8 mouse cellular contexts compared by ENCODE assay signal in the genomic region with DNA sequence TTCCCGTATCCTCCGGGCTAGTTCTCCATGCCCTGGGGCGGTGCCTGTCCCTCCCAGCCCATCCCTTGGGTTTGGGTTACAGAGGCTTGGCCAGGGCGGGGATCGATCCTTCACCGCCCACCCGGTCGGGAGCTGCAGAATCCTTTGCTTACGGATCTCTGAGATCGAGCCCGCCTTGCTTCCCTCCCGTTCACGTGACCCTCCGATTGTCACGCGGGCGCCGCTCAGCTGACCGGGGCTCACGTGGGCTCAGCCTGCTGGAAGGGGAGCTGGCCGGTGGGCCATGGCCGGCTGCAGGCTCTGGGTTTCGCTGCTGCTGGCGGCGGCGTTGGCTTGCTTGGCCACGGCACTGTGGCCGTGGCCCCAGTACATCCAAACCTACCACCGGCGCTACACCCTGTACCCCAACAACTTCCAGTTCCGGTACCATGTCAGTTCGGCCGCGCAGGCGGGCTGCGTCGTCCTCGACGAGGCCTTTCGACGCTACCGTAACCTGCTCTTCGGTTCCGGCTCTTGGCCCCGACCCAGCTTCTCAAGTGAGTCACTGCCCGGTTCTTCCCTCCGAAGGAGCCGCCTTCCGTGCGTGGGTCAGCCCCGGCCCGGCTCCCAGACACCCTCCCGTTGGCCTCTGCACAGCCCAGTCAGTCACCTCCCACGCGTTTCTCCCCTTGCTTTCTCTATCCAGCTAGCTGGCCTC. TPM values are rescaled to one million over a fixed set of nuclear protein-coding genes. Genes with fewer than 3 reads are reported as not detected.
A peak's percentile ranks its signal among the peaks of the same experiment; 100 is the strongest.
DNase-seq lines count a peak whose midpoint lies in the region; ATAC-seq and TF ChIP-seq lines count a peak whose summit lies in the region.

TSS of gene Hexa (plus strand) at position 100 of the 697 bp plus-strand sequence.
TSS of gene Tmem202 (minus strand) at position 407 of the 697 bp plus-strand sequence.

- H3K9ac ChIP-seq in MEL (ENCODE audit: control insufficient read depth, low read depth, low read length, poor library complexity, severe bottlenecking) = peak within 1 kb of the TSS; percentile 84
- peak within 1 kb of the TSS; percentile 64 for H3K9ac ChIP-seq in lung, postnatal 0 days (replicated peaks; ENCODE audit: low read depth)

- no peak for TF ChIP-seq RAD21 in MEL (IDR thresholded peaks at IDR 0.05; ENCODE audit: low read depth, low read length)

- peak; percentile 65 to 68 for ATAC-seq in hematopoietic stem cell, adult 5-6 weeks (replicated peaks in 1 of 2; ENCODE audit: insufficient read depth in 1 of 2, low FRiP score in 2 of 2, low TSS enrichment in 1 of 2, low read depth in 1 of 2, poor library complexity in 2 of 2, severe bottlenecking in 2 of 2)
- peak; percentile 84 for ATAC-seq in lung, postnatal 0 days

- peak within 1 kb of the TSS; percentile 65 to 75 for H3K4me3 ChIP-seq in MEL (ENCODE audit: control insufficient read depth in 1 of 2, insufficient read depth in 1 of 2, low read depth in 2 of 2, low read length in 2 of 2)
- H3K4me3 ChIP-seq in lung, postnatal 0 days (ENCODE audit: low read depth, low read length) = peak within 1 kb of the TSS; percentile 64

- peak within 1 kb of the TSS; percentile 70 for H3K27ac ChIP-seq in MEL (ENCODE audit: control insufficient read depth, low read depth, low read length)
- peak within 1 kb of the TSS; percentile 43 for H3K27ac ChIP-seq in lung, postnatal 0 days (ENCODE audit: low read length)

- DNase-seq in MEL (ENCODE audit: low read depth, low spot score) = peak; percentile 89
- DNase-seq in cerebellum, adult 18-20 months = peak; percentile 81 to 83
- DNase-seq in forelimb bud, embryonic 11.5 days (ENCODE audit: low read depth, low spot score) = peak; percentile 79
- peak; percentile 78 to 82 for DNase-seq in layer of hippocampus, postnatal 10 days (ENCODE audit: low spot score in 2 of 2)
- peak; percentile 92 for DNase-seq in lung, postnatal 0 days (ENCODE audit: low spot score)
- peak; percentile 66 for DNase-seq in ovary, postnatal 14 days (ENCODE audit: low spot score)
- DNase-seq in thymus, postnatal 10 days (ENCODE audit: low spot score in 2 of 2) = peak; percentile 38 to 50

- TF ChIP-seq POLR2A in MEL (IDR thresholded peaks at IDR 0.05; ENCODE audit: control insufficient read depth in 1 of 2, insufficient read depth in 1 of 2, low read depth in 1 of 2, low read length in 2 of 2, poor library complexity in 1 of 2) = peak; percentile 78 to 80

- peak within 1 kb of the TSS; percentile 83 for H3K4me2 ChIP-seq in lung, postnatal 0 days (replicated peaks; ENCODE audit: low read depth, low read length)

- under 1% methylated on average over 55 of the region's 55 CpGs for WGBS in lung, postnatal 0 days

- H3K36me3 ChIP-seq in MEL (ENCODE audit: control insufficient read depth in 1 of 2, insufficient read depth in 2 of 2, low read length in 2 of 2) = peaks cover 0 to 24% of the 10 kb centered on the region in 2 experiments; a peak in 2 of 4 replicates
- no peaks in the 10 kb centered on the region for H3K36me3 ChIP-seq in lung, postnatal 0 days (ENCODE audit: insufficient read depth, low read length)

- H3K4me1 ChIP-seq in MEL (ENCODE audit: control insufficient read depth in 1 of 2, insufficient read depth in 2 of 2, low read length in 2 of 2) = peaks cover 10 to 39% of the 10 kb centered on the region in 2 experiments
- H3K4me1 ChIP-seq in lung, postnatal 0 days (ENCODE audit: insufficient read depth, low read depth, low read length) = peaks cover 16% of the 10 kb centered on the region; the same call in 1 of the 2 replicates

- no peaks in the 10 kb centered on the region for H3K9me3 ChIP-seq in MEL (replicated peaks; ENCODE audit: insufficient read depth, low read length)
- no peaks in the 10 kb centered on the region for H3K9me3 ChIP-seq in lung, postnatal 0 days (ENCODE audit: low read length)

- peak in 1 of 2 experiments; percentile 33; a peak in 1 of 4 replicates for TF ChIP-seq EP300 in MEL (IDR thresholded peaks at IDR 0.05; ENCODE audit: low read depth in 1 of 2, low read length in 2 of 2)
- no peak for TF ChIP-seq EP300 in lung, postnatal 0 days (IDR thresholded peaks at IDR 0.05)

- no peak for TF ChIP-seq CTCF in MEL (IDR thresholded peaks at IDR 0.05 in 2 of 3, conservative IDR thresholded peaks at IDR 0.05 in 1 of 3; ENCODE audit: control insufficient read depth in 1 of 3, insufficient read depth in 1 of 3, low read depth in 2 of 3, low read length in 3 of 3, poor library complexity in 1 of 3, severe bottlenecking in 1 of 3)
- TF ChIP-seq CTCF in lung, postnatal 0 days (IDR thresholded peaks at IDR 0.05) = no peak

- H3K27me3 ChIP-seq in MEL (ENCODE audit: control insufficient read depth in 1 of 2, insufficient read depth in 2 of 2, low read length in 2 of 2) = no peaks in the 10 kb centered on the region
- H3K27me3 ChIP-seq in lung, postnatal 0 days (replicated peaks; ENCODE audit: insufficient read depth, low read length) = no peaks in the 10 kb centered on the region

- H3K79me2 ChIP-seq in MEL (ENCODE audit: control insufficient read depth, insufficient read depth, low read length, poor library complexity) = peaks cover 28% of the 10 kb centered on the region

TF ChIP-seq in MEL, 35 proteins besides CTCF, POLR2A, EP300 and RAD21 (continues in another document):
- TF ChIP-seq USF1 (IDR thresholded peaks at IDR 0.05; ENCODE audit: low read depth, low read length) (peak; percentile 100), MXI1 (IDR thresholded peaks at IDR 0.05; ENCODE audit: low read depth, low read length) (peak; percentile 97), ZKSCAN1 (IDR thresholded peaks at IDR 0.05; ENCODE audit: low read depth, low read length) (no peak), GATA1 (IDR thresholded peaks at IDR 0.05; ENCODE audit: low read depth, low read length) (no peak), NRF1 (IDR thresholded peaks at IDR 0.05; ENCODE audit: insufficient read depth, low read depth, low read length, poor library complexity, severe bottlenecking) (peak; percentile 54; the same call in 1 of the 2 replicates), RCOR1 (IDR thresholded peaks at IDR 0.05; ENCODE audit: low read depth, low read length) (peak; percentile 7; the same call in 1 of the 2 replicates), UBTF (IDR thresholded peaks at IDR 0.05; ENCODE audit: borderline replicate concordance, insufficient read depth, low read depth, low read length) (no peak), JUND (IDR thresholded peaks at IDR 0.05; ENCODE audit: low read depth, low read length) (no peak), ZNF384 (IDR thresholded peaks at IDR 0.05; ENCODE audit: low read depth, low read length) (no peak), SMC3 (IDR thresholded peaks at IDR 0.05; ENCODE audit: low read depth, low read length) (no peak), ZMIZ1 (IDR thresholded peaks at IDR 0.05; ENCODE audit: low read depth, low read length) (peak; percentile 73; the same call in 1 of the 2 replicates), KAT2A (conservative IDR thresholded peaks at IDR 0.05; ENCODE audit: low read depth, low read length) (no peak; the same call in 1 of the 2 replicates), SIN3A (IDR thresholded peaks at IDR 0.05; ENCODE audit: low read length) (peak; percentile 98), MYB (IDR thresholded peaks at IDR 0.05; ENCODE audit: low read depth, low read length) (no peak), TAL1 (IDR thresholded peaks at IDR 0.05; ENCODE audit: low read length) (no peak), MAX (IDR thresholded peaks at IDR 0.05; ENCODE audit: low read length) (peak; percentile 96), TBP (IDR thresholded peaks at IDR 0.05; ENCODE audit: low read depth, low read length) (0 out of 2 replicates have a peak, but pooled peaks have one; percentile 13), ELF1 (IDR thresholded peaks at IDR 0.05; ENCODE audit: low read depth, low read length) (peak; percentile 62), MAFK (IDR thresholded peaks at IDR 0.05; ENCODE audit: borderline replicate concordance, low read depth, low read length) (no peak), USF2 (IDR thresholded peaks at IDR 0.05; ENCODE audit: borderline replicate concordance in 1 of 2, insufficient read depth in 1 of 2, low read depth in 1 of 2, low read length in 2 of 2) (peak; percentile 95 to 100), E2F4 (IDR thresholded peaks at IDR 0.05; ENCODE audit: borderline replicate concordance, low read depth, low read length) (peak; percentile 51; the same call in 1 of the 2 replicates), TCF12 (IDR thresholded peaks at IDR 0.05; ENCODE audit: low read depth, low read length) (peak; percentile 42; the same call in 1 of the 2 replicates), POLR2AphosphoS2 (IDR thresholded peaks at IDR 0.05; ENCODE audit: low read length) (peak; percentile 69; the same call in 1 of the 2 replicates), ETS1 (IDR thresholded peaks at IDR 0.05; ENCODE audit: low read depth, low read length) (peak; percentile 90), GABPA (IDR thresholded peaks at IDR 0.05; ENCODE audit: low read depth, low read length) (no peak), MAZ (IDR thresholded peaks at IDR 0.05; ENCODE audit: low read depth, low read length) (peak; percentile 74), CHD1 (IDR thresholded peaks at IDR 0.05; ENCODE audit: low read depth, low read length) (no peak), MEF2A (IDR thresholded peaks at IDR 0.05; ENCODE audit: extremely low read depth, insufficient replicate concordance, low read depth, low read length, poor library complexity, severe bottlenecking) (no peak), NELFE (IDR thresholded peaks at IDR 0.05; ENCODE audit: low read depth, low read length) (peak; percentile 84), BHLHE40 (IDR thresholded peaks at IDR 0.05; ENCODE audit: borderline replicate concordance, low read depth, low read length) (peak; percentile 96), POLR2AphosphoS5 (IDR thresholded peaks at IDR 0.05; ENCODE audit: borderline replicate concordance, low read depth, low read length) (no peak)

RNA-seq across cellular contexts. Expression of gene Hexa, which starts in this region (rescaled TPM):
- 38.0 and 44.3 TPM in 2 replicates for total RNA-seq in MEL (2012; rRNA removed)
- 10 to 100 TPM in 1 of 2 experiments, not detected in 1; 54.0 TPM for polyA plus RNA-seq in MEL (2012; ENCODE audit: insufficient read depth in 1 of 2, insufficient read length in 2 of 2, low read depth in 1 of 2, low replicate concordance in 2 of 2, missing spikeins in 1 of 2)
- 62.5 and 69.7 TPM in 2 replicates for total RNA-seq in hematopoietic stem cell, adult 5-6 weeks (2017)
- total RNA-seq in layer of hippocampus, postnatal 10 days (2021) = 10 to 100 TPM; 30.4 to 34.8 TPM
- polyA plus RNA-seq in lung, postnatal 0 days (2015; fragmentation: Nextera tagmentation; extraction: Ambion mirVana) = 61.6 and 69.9 TPM in 2 replicates

RNA-seq across cellular contexts. Expression of gene Tmem202, which starts in this region (rescaled TPM):
- total RNA-seq in MEL (2012; rRNA removed) = 0.23 and 0.50 TPM in 2 replicates
- not detected for polyA plus RNA-seq in MEL (2012; ENCODE audit: insufficient read depth in 1 of 2, insufficient read length in 2 of 2, low read depth in 1 of 2, low replicate concordance in 2 of 2, missing spikeins in 1 of 2)
- not detected in 2 replicates for total RNA-seq in hematopoietic stem cell, adult 5-6 weeks (2017)
- 1 to 10 TPM; 1.6 to 1.7 TPM for total RNA-seq in layer of hippocampus, postnatal 10 days (2021)
- 0.57 and 0.83 TPM in 2 replicates for polyA plus RNA-seq in lung, postnatal 0 days (2015; fragmentation: Nextera tagmentation; extraction: Ambion mirVana)

Comparison
In these comparisons a context has a peak if more than half of its experiments do, and no peak if none do; other contexts are left out.
1. Peak in every context shown above with its lines: DNase-seq, ATAC-seq, H3K4me3 ChIP-seq and H3K27ac ChIP-seq.